Mouse (Mus musculus) C2C12 (cell line): ENCODE data around the gene Tmem38b.

Experiments
- CTCF ChIP-seq: IDR thresholded peaks from one replicate; pipeline ENCODE4 v1.5.1; 2011; ENCODE audit not compliant: control insufficient read depth, insufficient read depth, insufficient read length
- MAX ChIP-seq: IDR thresholded peaks from one replicate; pipeline ENCODE4 v1.6.1; 2011; ENCODE audit warnings: mild to moderate bottlenecking, control low read depth
- MYOD1 ChIP-seq: IDR thresholded peaks from one replicate; pipeline ENCODE4 v1.6.1; 2011; ENCODE audit warnings: low read depth; ENCODE audit not compliant: control insufficient read depth, insufficient read length
- MYOG ChIP-seq: IDR thresholded peaks from one replicate; pipeline ENCODE4 v1.6.1; 2011; ENCODE audit not compliant: control insufficient read depth, insufficient read length; ENCODE audit errors: extremely low read depth
- USF1 ChIP-seq: IDR thresholded peaks from one replicate; pipeline ENCODE4 v1.6.1; 2011; ENCODE audit warnings: low read depth, mild to moderate bottlenecking, control low read depth, moderate library complexity

DNA sequence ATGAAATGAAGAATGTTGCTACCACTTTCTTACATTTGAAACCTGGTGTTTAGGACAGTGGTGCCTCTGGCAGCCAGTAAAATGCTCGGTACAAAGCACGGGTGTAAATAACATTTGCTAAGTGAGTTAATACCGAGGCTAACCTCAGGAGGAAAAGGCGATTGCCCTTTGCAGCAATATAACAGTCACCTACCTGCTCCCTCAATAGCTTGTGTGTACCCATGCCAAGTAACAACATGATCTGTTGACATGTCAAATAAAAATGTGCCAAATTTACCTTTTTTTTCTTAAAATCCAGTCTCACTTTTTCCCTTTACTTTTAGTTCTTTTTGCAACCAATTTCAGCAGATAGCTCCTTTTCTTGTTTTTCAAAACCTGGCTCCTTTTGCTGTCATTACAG lies 1.0 kb upstream of the Tmem38b start:
- TF ChIP-seq CTCF, result no peak
- TF ChIP-seq MAX, result no peak
- TF ChIP-seq USF1, result no peak
- no peak for TF ChIP-seq MYOD1
- no peak for TF ChIP-seq MYOG
